Mouse (Mus musculus): ENCODE results near the gene Lkaaear1. TPM values are rescaled to one million over a fixed set of nuclear protein-coding genes. Genes with fewer than 3 reads are reported as not detected.

The Lkaaear1 gene
- total and polyA plus RNA-seq, 2 experiments from 2014 or later: not detected

DNA sequence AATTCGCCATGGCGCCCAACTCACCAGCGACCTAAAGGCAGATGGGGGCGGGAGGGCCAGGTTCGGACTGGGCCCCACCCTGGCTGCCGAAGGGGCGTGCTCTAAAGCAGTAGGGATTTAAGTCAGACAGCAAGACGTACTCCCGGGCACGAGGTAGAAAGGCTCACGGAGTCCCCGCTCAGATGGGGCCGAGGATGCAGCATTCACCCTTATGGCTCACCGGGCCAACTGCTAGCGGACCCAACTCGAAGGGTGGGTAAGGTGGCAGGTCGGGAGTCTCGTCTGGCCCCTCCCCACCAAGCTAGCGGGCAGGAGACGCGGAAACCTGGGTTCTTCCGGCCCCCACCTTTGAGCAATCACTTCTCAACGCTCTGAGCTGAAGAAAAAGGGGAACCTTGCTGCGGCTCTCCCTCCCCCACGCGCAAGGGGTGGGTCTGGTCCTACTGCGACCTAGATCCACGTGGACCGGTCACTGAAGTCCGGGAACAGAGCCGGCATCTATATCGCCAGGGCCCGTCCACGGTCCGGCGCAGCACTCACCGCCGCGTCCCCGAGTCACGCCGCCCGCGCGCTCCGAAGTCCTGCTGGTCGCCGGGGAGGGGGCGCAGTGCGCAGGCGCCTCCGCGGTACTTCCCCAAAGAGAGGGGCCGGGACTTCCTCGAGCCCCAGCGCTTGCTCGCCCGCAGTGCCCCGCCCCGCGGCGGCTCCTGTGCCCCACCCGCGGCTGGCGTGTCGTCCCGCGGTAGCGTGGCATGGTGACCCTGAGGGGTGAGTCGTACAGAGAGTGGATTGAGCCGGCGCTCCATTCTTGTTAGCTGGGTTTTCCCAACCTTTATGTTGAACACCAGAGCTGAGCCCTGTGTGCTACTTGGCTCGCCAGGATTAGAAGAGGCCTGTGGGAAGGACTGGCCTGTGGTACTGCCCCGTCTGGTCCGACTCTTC, 4.6 kb downstream of the Lkaaear1 start, which contains the start of gene Rgs19:
Gene Rgs19, minus strand, starts transcription at position 639 of the 942 bp plus-strand sequence.
- Histone ChIP-seq H3K27me3 (ENCODE audit: insufficient read depth, low read length) (no peaks in the 10 kb centered on the region), H3K4me1 (ENCODE audit: insufficient read depth) (peaks cover 6% of the 10 kb centered on the region), H3K36me3 (ENCODE audit: insufficient read depth) (peaks cover 9% of the 10 kb centered on the region), H3K27ac (ENCODE audit: low read depth, low read length) (peak within 1 kb of the TSS; percentile 70), H3K9ac (peak within 1 kb of the TSS; percentile 63), H3K4me2 (ENCODE audit: low read depth) (peak within 1 kb of the TSS; percentile 92), H3K9me3 (ENCODE audit: low read length) (no peaks in the 10 kb centered on the region), H3K4me3 (ENCODE audit: low read depth, low read length) (peak within 1 kb of the TSS; percentile 70)
- ATAC-seq: peak; percentile 86
- 2% methylated on average over 69 of the region's 75 CpGs for WGBS
- peak; percentile 83 for DNase-seq
- peak; percentile 31; the same call in 1 of the 2 replicates for TF ChIP-seq CTCF (IDR thresholded peaks at IDR 0.05; ENCODE audit: low read depth)

GRCm38 (mm10) chr2:181692304-181692703, 5.9 kb downstream of the Lkaaear1 start:
- no peaks in the 10 kb centered on the region for H3K27me3 ChIP-seq (ENCODE audit: insufficient read depth, low read length)
- no peak overlapping the region for H3K4me3 ChIP-seq (ENCODE audit: low read depth, low read length)
- peaks cover 22% of the 10 kb centered on the region for H3K36me3 ChIP-seq (ENCODE audit: insufficient read depth)
- no peak overlapping the region for H3K9ac ChIP-seq
- no peak for TF ChIP-seq CTCF (IDR thresholded peaks at IDR 0.05; ENCODE audit: low read depth)
- DNase-seq: no peak
- no peak overlapping the region for H3K27ac ChIP-seq (ENCODE audit: low read depth, low read length)
- H3K9me3 ChIP-seq (ENCODE audit: low read length): no peaks in the 10 kb centered on the region
- 93% methylated on average over 3 of the region's 3 CpGs for WGBS
- H3K4me1 ChIP-seq (ENCODE audit: insufficient read depth): peaks cover 6% of the 10 kb centered on the region
- H3K4me2 ChIP-seq (ENCODE audit: low read depth): peak overlapping the region; percentile 92
- no peak for ATAC-seq

- no peak overlapping the region for H3K27ac ChIP-seq (ENCODE audit: low read depth, low read length)
These were observed 6.7 kb downstream of the Lkaaear1 start for GRCm38 (mm10) chr2:181691571-181691970.

DNA sequence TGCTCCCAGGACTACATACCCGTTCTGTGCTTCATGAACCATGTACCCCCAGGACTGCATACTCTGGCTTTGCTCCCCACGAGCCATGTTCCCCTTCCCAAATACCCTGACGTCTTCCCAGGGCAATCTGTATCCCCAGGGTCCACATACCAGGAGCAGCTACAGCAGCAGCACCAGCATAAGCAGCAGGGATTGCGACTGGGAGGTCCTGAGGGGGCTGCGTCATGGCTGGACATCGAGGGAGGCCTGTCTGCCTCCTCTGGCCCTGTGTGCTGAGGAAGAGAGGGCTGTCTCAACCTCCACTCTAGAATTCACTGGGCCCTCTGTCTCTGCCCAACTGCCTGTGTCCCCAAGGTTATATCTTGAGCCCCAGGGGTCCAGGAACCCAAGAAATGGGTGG, 7.2 kb downstream of the Lkaaear1 start:
- H3K9ac ChIP-seq: no peak overlapping the region; the same call in 1 of the 2 replicates
- no peak overlapping the region for H3K27ac ChIP-seq (ENCODE audit: low read depth, low read length)
- peaks cover 6% of the 10 kb centered on the region for H3K4me1 ChIP-seq (ENCODE audit: insufficient read depth)
- WGBS: 88% methylated on average over 6 of the region's 6 CpGs
- no peak for TF ChIP-seq CTCF (IDR thresholded peaks at IDR 0.05; ENCODE audit: low read depth)
- no peaks in the 10 kb centered on the region for H3K27me3 ChIP-seq (ENCODE audit: insufficient read depth, low read length)
- no peak overlapping the region for H3K4me2 ChIP-seq (ENCODE audit: low read depth)
- DNase-seq (no peak), ATAC-seq (no peak)
- H3K4me3 ChIP-seq (ENCODE audit: low read depth, low read length): no peak overlapping the region
- no peaks in the 10 kb centered on the region for H3K9me3 ChIP-seq (ENCODE audit: low read length)
- H3K36me3 ChIP-seq (ENCODE audit: insufficient read depth): peaks cover 31% of the 10 kb centered on the region

More at GRCm38 (mm10) chr2:181691571-181691970, 6.7 kb downstream of the Lkaaear1 start:
- Histone ChIP-seq H3K9me3 (ENCODE audit: low read length) (no peaks in the 10 kb centered on the region), H3K9ac (no peak overlapping the region), H3K4me1 (ENCODE audit: insufficient read depth) (peaks cover 6% of the 10 kb centered on the region), H3K4me2 (ENCODE audit: low read depth) (no peak overlapping the region), H3K4me3 (ENCODE audit: low read depth, low read length) (no peak overlapping the region), H3K27me3 (ENCODE audit: insufficient read depth, low read length) (no peaks in the 10 kb centered on the region), H3K36me3 (ENCODE audit: insufficient read depth) (peaks cover 29% of the 10 kb centered on the region)
- ATAC-seq (no peak), DNase-seq (no peak)
- WGBS: 93% methylated on average over 4 of the region's 4 CpGs
- no peak for TF ChIP-seq CTCF (IDR thresholded peaks at IDR 0.05; ENCODE audit: low read depth)

DNA sequence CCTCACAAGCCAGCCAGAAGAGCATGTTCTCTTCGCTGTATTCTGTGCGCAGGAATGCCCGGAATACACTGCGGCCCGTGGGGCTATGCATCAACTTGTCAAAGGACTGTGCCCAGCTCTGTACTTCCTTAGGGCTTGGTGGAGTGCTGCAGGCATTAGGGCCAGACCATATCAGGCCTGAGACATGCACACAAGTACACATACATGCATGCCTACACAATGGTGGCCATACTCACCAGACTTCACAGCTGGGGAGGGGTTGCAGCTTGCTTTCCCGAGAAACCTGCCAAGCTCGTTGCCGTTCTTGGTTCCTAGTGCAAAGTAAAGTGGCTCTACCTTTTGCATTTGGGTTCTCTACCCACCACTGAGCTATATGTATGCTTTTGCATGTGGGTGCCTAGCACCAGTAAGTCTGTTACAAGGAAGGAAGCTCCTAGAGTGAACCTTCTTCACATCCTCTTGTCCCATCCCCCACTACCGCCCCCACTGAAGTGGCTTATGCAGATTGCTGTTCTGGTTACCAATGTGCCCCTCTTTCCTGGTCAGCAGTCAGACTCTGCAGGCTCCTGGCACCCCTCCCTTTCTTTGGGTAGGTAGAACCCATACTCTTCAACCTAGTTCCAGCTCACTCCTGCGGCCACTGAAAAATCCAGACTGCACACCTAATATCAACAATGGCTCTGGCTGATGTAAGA, 8.6 kb downstream of the Lkaaear1 start:
- no peak for ATAC-seq
- H3K27ac ChIP-seq (ENCODE audit: low read depth, low read length): no peak overlapping the region

DNA sequence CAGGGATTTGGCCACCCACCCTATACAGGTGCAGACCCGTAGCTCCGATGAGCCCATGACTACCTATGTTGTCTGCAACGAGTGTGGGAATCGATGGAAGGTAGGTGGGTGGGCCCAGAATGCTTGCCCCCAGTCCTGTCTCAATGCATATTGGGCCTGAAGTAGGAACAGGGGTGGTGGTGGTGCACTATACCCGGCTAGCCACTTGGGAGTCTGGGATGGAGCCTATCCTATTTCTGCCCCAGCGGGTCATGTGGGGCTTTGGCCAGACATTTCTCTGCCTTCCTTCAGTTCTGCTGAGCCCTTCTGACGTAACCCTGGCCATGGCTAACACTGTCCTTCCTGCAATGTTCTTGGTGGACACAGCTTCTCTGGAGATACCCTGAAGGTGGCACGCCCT, 10.7 kb downstream of the Lkaaear1 start:
- TF ChIP-seq CTCF (IDR thresholded peaks at IDR 0.05; ENCODE audit: low read depth): no peak
- H3K4me2 ChIP-seq (ENCODE audit: low read depth): no peak overlapping the region
- no peak overlapping the region for H3K4me3 ChIP-seq (ENCODE audit: low read depth, low read length)
- H3K9me3 ChIP-seq (ENCODE audit: low read length): no peaks in the 10 kb centered on the region
- no peak overlapping the region for H3K9ac ChIP-seq
- 97% methylated on average over 8 of the region's 8 CpGs for WGBS
- no peaks in the 10 kb centered on the region for H3K27me3 ChIP-seq (ENCODE audit: insufficient read depth, low read length)
- DNase-seq: no peak
- no peak for ATAC-seq
- peaks cover 3% of the 10 kb centered on the region for H3K4me1 ChIP-seq (ENCODE audit: insufficient read depth)
- no peak overlapping the region for H3K27ac ChIP-seq (ENCODE audit: low read depth, low read length)
- peaks cover 46% of the 10 kb centered on the region for H3K36me3 ChIP-seq (ENCODE audit: insufficient read depth)

More for the DNA sequence above, 8.6 kb downstream of the Lkaaear1 start:
- Histone ChIP-seq H3K36me3 (ENCODE audit: insufficient read depth) (peaks cover 37% of the 10 kb centered on the region), H3K4me2 (ENCODE audit: low read depth) (no peak overlapping the region), H3K4me3 (ENCODE audit: low read depth, low read length) (no peak overlapping the region), H3K9me3 (ENCODE audit: low read length) (no peaks in the 10 kb centered on the region), H3K9ac (no peak overlapping the region), H3K4me1 (ENCODE audit: insufficient read depth) (peaks cover 6% of the 10 kb centered on the region), H3K27me3 (ENCODE audit: insufficient read depth, low read length) (no peaks in the 10 kb centered on the region)
- WGBS: 93% methylated on average over 10 of the region's 10 CpGs
- no peak for TF ChIP-seq CTCF (IDR thresholded peaks at IDR 0.05; ENCODE audit: low read depth)
- no peak for DNase-seq

All from forebrain, postnatal 0 days (tissue).